Mouse (Mus musculus): ENCODE data around the gene Gm16442.
"Not testable (repeated sequence)": the region's sequence is repeated elsewhere in the genome, so short reads cannot be mapped to it uniquely, and the experiment has no call there.

Gm16442 gene

DNA sequence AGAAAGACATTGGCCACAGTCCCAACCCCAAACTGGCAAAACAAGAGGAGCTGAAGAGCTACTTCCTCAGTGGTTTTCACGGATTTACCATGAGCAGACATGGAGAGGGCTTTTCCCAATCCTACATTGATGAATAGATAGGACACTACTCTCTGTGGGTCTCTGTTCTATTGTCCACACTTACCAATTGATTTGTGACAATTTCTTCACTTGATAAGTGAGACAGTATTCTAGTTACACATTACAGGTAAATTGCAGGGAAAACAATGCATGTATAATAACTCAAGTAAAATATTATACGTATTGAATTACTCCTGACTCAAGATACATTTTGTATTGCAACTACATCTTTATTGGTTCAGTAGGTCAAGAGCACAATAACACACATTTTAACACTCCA, at the start of gene Gm16442:
Gene Gm16442 (minus strand): TSS at position 101 of the 400 bp plus-strand sequence.
- not testable (repeated sequence) for DNase-seq (ENCODE audit: low read depth, low spot score)

DNA sequence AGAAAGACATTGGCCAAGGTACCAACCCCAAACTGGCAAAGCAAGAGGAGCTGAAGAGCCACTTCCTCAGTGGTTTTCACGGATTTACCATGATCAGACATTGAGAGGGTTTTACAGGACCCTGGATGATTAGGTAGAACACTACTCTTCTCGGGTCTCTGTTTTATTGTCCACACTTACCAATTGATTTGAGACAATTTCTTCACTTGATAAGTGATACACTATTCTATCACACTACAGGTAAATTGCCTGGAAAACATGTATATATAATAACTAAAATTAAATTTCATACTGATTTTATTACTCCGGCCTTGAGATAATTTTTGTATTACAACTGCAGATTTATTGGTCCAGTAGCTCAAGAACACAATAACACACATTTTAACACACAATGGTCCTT, 45.9 kb upstream of the Gm16442 start, which contains the start of gene Vmn1r94:
Gene Vmn1r94 (minus strand): TSS at position 101 of the 400 bp plus-strand sequence.
- not testable (repeated sequence) for DNase-seq (ENCODE audit: low read depth, low spot score)

DNA sequence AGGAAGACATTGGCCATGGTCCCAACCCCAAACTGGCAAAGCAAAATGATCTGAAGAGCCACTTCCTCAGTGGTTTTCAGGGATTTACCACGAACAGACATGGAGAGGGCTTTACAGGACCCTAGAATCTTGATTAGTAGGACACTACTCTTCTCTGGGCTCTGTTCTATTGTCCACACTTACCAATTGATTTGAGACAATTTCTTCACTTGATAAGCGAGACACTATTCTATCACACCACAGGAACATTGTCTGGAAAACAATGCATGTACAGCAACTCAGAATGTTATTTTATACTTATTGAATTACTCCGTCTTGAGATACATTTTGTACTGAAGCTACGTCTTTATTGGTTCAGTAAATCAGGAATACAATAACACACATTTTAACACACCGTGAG, 16.6 kb upstream of the Gm16442 start, which contains the start of gene Vmn1r93:
Gene Vmn1r93 (minus strand): TSS at position 101 of the 400 bp plus-strand sequence.
- not testable (repeated sequence) for DNase-seq (ENCODE audit: low read depth, low spot score)

DNA sequence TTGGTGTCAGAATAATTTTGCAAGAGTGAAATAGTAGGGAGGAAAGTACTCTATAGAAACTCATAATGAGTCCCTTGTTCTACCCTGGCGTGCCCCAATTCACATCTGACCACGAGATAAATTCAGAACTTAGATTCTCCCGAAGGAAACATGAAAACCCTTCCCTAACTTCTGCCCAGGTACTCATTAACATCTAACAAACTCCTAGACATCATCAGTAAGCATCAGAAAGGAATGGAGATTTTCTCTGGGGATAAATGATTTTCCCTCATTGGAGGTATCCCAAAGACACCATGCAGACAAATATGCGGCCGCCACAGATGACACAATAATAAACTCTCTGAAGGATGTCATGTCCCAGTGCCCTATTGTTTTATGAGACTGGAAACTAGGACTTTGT, 23.0 kb downstream of the Gm16442 start, which contains the start of gene Vmn1r91:
Gene Vmn1r91 (plus strand): TSS at position 301 of the 400 bp plus-strand sequence.
- not testable (repeated sequence) for DNase-seq (ENCODE audit: low read depth, low spot score)

DNA sequence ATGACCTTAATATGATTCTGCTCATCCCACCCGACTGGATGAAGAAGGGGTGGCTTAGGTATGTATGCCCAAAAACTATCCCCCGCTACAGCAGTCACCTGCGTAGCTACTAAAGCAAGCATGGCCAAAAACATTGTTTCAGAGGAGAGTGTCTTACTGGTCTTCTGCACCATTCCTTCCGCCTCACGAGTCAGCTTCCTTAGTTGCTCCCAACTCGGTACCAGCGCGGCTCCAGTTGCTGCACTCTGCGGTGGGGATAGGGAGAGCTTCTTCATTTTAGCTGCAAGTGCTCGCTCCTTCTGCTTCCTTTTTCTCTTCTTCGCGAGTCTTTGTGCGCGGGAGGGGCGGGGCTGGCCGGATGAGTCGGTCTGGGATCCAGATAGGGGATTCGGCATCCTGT, 44.3 kb downstream of the Gm16442 start:
- not testable (repeated sequence) for DNase-seq (ENCODE audit: low read depth, low spot score)

Measured in telencephalon, adult 2 months (tissue).